Comparison of ENCODE assay signal across 17 mouse cellular contexts in genomic region chr7:88423889-88424288, GRCm38 (mm10). TPM values are rescaled to one million over a fixed set of nuclear protein-coding genes. Genes with fewer than 3 reads are reported as not detected.
"Had no signal": no experiment of that assay in that cellular context is flagged by ENCODE, and none has a peak within 500 bp of the region (broad histone marks: within the 10 kb centered on the region; RNA-seq: fewer than 3 reads in every experiment).

No protein-coding gene starts in this region.

- DNase-seq: kidney, adult 2 months; kidney, postnatal 14 days; lung, adult 2 months; lung, postnatal 36 days; right cerebral cortex, postnatal 14 days; thymus, adult 2 months; thymus, postnatal 4 days had no signal

- H3K36me3 ChIP-seq: kidney, embryonic 15.5 days; limb, embryonic 15.5 days; midbrain, embryonic 12.5 days; neural tube, embryonic 13.5 days; stomach, embryonic 15.5 days had no signal

- H3K4me2 ChIP-seq: kidney, embryonic 15.5 days; limb, embryonic 15.5 days; midbrain, embryonic 12.5 days; neural tube, embryonic 13.5 days; stomach, embryonic 15.5 days had no signal

- H3K9me3 ChIP-seq: kidney, embryonic 15.5 days; limb, embryonic 15.5 days; megakaryocyte, embryonic 14.5 days; midbrain, embryonic 12.5 days; neural tube, embryonic 13.5 days; stomach, embryonic 15.5 days had no signal

- H3K4me3 ChIP-seq: kidney, embryonic 15.5 days; left cerebral cortex, adult 2 months; limb, embryonic 15.5 days; megakaryocyte, embryonic 14.5 days; midbrain, embryonic 12.5 days; neural tube, embryonic 13.5 days; stomach, embryonic 15.5 days had no signal

- H3K4me1 ChIP-seq: kidney, embryonic 15.5 days; limb, embryonic 15.5 days; midbrain, embryonic 12.5 days; neural tube, embryonic 13.5 days; stomach, embryonic 15.5 days had no signal

- ATAC-seq: lung, postnatal 0 days; midbrain, embryonic 16.5 days had no signal

- H3K27ac ChIP-seq: kidney, embryonic 15.5 days; left cerebral cortex, adult 2 months; limb, embryonic 15.5 days; midbrain, embryonic 12.5 days; neural tube, embryonic 13.5 days; stomach, embryonic 15.5 days had no signal

- H3K27me3 ChIP-seq: kidney, embryonic 15.5 days; limb, embryonic 15.5 days; megakaryocyte, embryonic 14.5 days; midbrain, embryonic 12.5 days; neural tube, embryonic 13.5 days; stomach, embryonic 15.5 days had no signal

- H3K9ac ChIP-seq: kidney, embryonic 15.5 days; limb, embryonic 15.5 days; midbrain, embryonic 12.5 days; neural tube, embryonic 13.5 days; stomach, embryonic 15.5 days had no signal

RNA-seq across cellular contexts. Expression of gene Rab38, which starts 6.2 kb away (rescaled TPM):
- polyA plus RNA-seq: testis, adult 2 months had no signal
